Mouse (Mus musculus) G1E (cell line): ENCODE results near the gene Kcnh5. TPM values are rescaled to one million over a fixed set of nuclear protein-coding genes. Genes with fewer than 3 reads are reported as not detected.

Source experiments
- ATAC-seq: 2 replicates; pipeline ENCODE4 v1.8.0; 2016; ENCODE audit warnings: mild to moderate bottlenecking; ENCODE audit not compliant: insufficient number of reproducible peaks, poor library complexity, low FRiP score, severe bottlenecking; ENCODE audit errors: extremely low read depth
- DNase-seq: peaks from one replicate; pipeline ENCODE4 v3.0.0; 2012; ENCODE audit warnings: low spot score
- H3K27me3 ChIP-seq: 2 replicates; pipeline ENCODE4 v1.6.1; 2012; ENCODE audit warnings: mild to moderate bottlenecking, low read length, inconsistent platforms; ENCODE audit not compliant: insufficient read depth
- H3K36me3 ChIP-seq: replicated peaks from 2 replicates; pipeline ENCODE3; 2012; ENCODE audit warnings: mild to moderate bottlenecking, inconsistent platforms
- H3K4me1 ChIP-seq: 2 replicates; pipeline ENCODE4 v1.6.1; 2012; ENCODE audit warnings: low read depth, low read length, inconsistent platforms, mixed read lengths; ENCODE audit not compliant: insufficient read depth
- H3K4me3 ChIP-seq: 2 replicates; pipeline ENCODE4 v1.5.1; 2012; ENCODE audit warnings: low read depth, mild to moderate bottlenecking, inconsistent platforms, low read length, moderate library complexity, mixed read lengths
- H3K9me3 ChIP-seq: replicated peaks from 2 replicates; pipeline ENCODE4 v1.6.1; 2012; ENCODE audit warnings: inconsistent platforms
- CTCF ChIP-seq: IDR thresholded peaks from 2 replicates; pipeline ENCODE4 v1.5.1; 2012; ENCODE audit warnings: low read depth, low read length, inconsistent platforms, mixed read lengths
- GATA1 ChIP-seq: IDR thresholded peaks from 2 replicates; pipeline ENCODE4 v1.6.1; 2012; ENCODE audit warnings: borderline replicate concordance, low read length, inconsistent platforms, mixed read lengths
- GATA2 ChIP-seq: IDR thresholded peaks from 2 replicates; pipeline ENCODE4 v1.6.1; 2012; ENCODE audit warnings: low read depth, low read length, inconsistent platforms, borderline replicate concordance
- POLR2AphosphoS5 ChIP-seq: IDR thresholded peaks from 2 replicates; pipeline ENCODE4 v1.6.1; 2012; ENCODE audit warnings: low read depth, low read length, inconsistent platforms; ENCODE audit not compliant: insufficient replicate concordance
- TAL1 ChIP-seq: conservative IDR thresholded peaks from 2 replicates; pipeline ENCODE4 v1.6.1; 2012; ENCODE audit warnings: low read depth, low read length, inconsistent platforms, mixed read lengths
- polyA plus RNA-seq: library from polyadenylated mRNA; stranded (reverse); fragments of >175 nt; gene quantifications from 2 replicates; pipeline ENCODE4 v1.2.3, GENCODE M21; 2012
- total RNA-seq, 2 experiments: library from RNA; stranded (forward) in 1 of 2; stranded (reverse) in 1 of 2; fragments of 200-1000 nt in 1 of 2; fragments of >200 nt in 1 of 2; fragmentation: Nextera tagmentation in 1 of 2; gene quantifications; 2 replicates each; pipeline ENCODE4 v1.2.3; 2014 to 2017

Kcnh5 gene
- total and polyA plus RNA-seq, 3 experiments, result not detected

- Histone ChIP-seq H3K27me3 (peaks cover 6% of the 10 kb centered on the region; the same call in 1 of the 2 replicates), H3K4me1 (no peaks in the 10 kb centered on the region), H3K9me3 (no peaks in the 10 kb centered on the region), H3K36me3 (no peaks in the 10 kb centered on the region), H3K4me3 (no peak overlapping the region)
- no peak for ATAC-seq
- no peak for TF ChIP-seq POLR2AphosphoS5
- TF ChIP-seq GATA1, result no peak
- TF ChIP-seq GATA2, result no peak
- TF ChIP-seq CTCF, result no peak
- TF ChIP-seq TAL1, result no peak
- no peak for DNase-seq
Observed at GRCm38 (mm10) chr12:75175931-75176565, 1.1 kb downstream of the Kcnh5 start.

- Histone ChIP-seq H3K4me3 (no peak overlapping the region), H3K27me3 (no peaks in the 10 kb centered on the region), H3K9me3 (no peaks in the 10 kb centered on the region), H3K36me3 (no peaks in the 10 kb centered on the region), H3K4me1 (no peaks in the 10 kb centered on the region)
- ATAC-seq, result no peak
- DNase-seq, result no peak
- TF ChIP-seq GATA1, result no peak
- no peak for TF ChIP-seq CTCF
- TF ChIP-seq TAL1, result no peak
- TF ChIP-seq GATA2, result no peak
- TF ChIP-seq POLR2AphosphoS5, result no peak
Observed at GRCm38 (mm10) chr12:75170970-75171369, 6.2 kb downstream of the Kcnh5 start.

DNA sequence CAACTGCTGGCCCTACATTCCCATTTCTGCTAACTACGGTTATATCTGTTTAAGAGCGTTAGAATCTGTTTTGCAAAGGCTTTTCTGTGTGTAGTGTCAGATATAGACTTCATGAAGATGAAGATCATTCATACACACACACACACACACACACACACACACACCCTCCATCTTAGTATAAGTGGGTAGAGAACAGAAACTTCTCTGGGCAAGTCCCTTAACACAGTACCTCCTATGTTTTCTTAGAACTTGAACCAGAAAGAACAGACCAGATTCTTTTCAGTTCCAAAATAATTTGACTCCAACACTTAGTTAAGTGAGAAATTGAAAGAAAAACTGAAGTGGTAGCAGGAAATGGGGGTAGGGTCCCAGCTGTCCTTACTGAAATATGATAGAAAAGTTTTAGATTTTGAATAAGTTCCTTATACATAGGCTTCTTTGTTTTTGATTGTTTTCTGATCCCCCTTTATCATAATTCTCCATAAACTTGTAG is 24.0 kb downstream of the Kcnh5 start:
- DNase-seq, result no peak
- no peak for ATAC-seq
- H3K4me1 ChIP-seq, result no peaks in the 10 kb centered on the region
- TF ChIP-seq CTCF (no peak), GATA2 (no peak), GATA1 (no peak), POLR2AphosphoS5 (no peak), TAL1 (no peak)
- no peak overlapping the region for H3K4me3 ChIP-seq
- no peaks in the 10 kb centered on the region for H3K27me3 ChIP-seq
- no peaks in the 10 kb centered on the region for H3K36me3 ChIP-seq
- H3K9me3 ChIP-seq, result no peaks in the 10 kb centered on the region

DNA sequence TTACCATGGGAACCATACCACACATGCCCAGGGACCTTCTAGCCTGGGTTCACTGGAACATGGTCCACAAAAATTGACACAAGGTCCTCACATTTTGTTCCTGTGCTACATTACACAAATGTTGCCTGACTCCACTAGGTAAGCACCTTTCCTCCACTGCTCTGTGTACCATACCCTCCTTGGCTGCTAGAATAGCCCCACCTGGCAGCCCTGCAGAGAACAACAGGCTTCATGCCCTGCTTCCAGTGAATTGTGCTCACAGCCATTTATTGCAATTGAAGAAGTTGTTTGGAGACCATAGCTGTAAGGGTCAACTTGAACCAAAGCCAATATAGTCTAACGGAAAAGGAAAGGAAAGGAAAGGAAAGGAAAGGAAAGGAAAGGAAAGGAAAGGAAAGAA is 37.3 kb downstream of the Kcnh5 start:
- TF ChIP-seq POLR2AphosphoS5 (no peak), CTCF (no peak), GATA1 (no peak), TAL1 (no peak), GATA2 (no peak)
- Histone ChIP-seq H3K36me3 (no peaks in the 10 kb centered on the region), H3K4me3 (no peak overlapping the region), H3K9me3 (no peaks in the 10 kb centered on the region), H3K27me3 (no peaks in the 10 kb centered on the region), H3K4me1 (no peaks in the 10 kb centered on the region)
- no peak for DNase-seq
- ATAC-seq, result no peak

- Histone ChIP-seq H3K9me3 (no peaks in the 10 kb centered on the region), H3K4me3 (no peak overlapping the region), H3K36me3 (no peaks in the 10 kb centered on the region), H3K4me1 (no peaks in the 10 kb centered on the region), H3K27me3 (no peaks in the 10 kb centered on the region)
- no peak for DNase-seq
- TF ChIP-seq CTCF, result no peak
- no peak for TF ChIP-seq TAL1
- no peak for TF ChIP-seq POLR2AphosphoS5
- no peak for TF ChIP-seq GATA2
- TF ChIP-seq GATA1, result no peak
- ATAC-seq, result no peak
Observed at GRCm38 (mm10) chr12:75091921-75092320, 85.2 kb downstream of the Kcnh5 start.

GRCm38 (mm10) chr12:75090957-75091356 is 86.2 kb downstream of the Kcnh5 start:
- Histone ChIP-seq H3K27me3 (no peaks in the 10 kb centered on the region), H3K4me1 (no peaks in the 10 kb centered on the region), H3K4me3 (no peak overlapping the region), H3K9me3 (no peaks in the 10 kb centered on the region), H3K36me3 (no peaks in the 10 kb centered on the region)
- ATAC-seq (no peak), DNase-seq (no peak)
- TF ChIP-seq TAL1 (no peak), CTCF (no peak), GATA1 (no peak), POLR2AphosphoS5 (no peak), GATA2 (no peak)

- TF ChIP-seq GATA1 (no peak), GATA2 (no peak)
- no peaks in the 10 kb centered on the region for H3K27me3 ChIP-seq
- H3K4me1 ChIP-seq, result no peaks in the 10 kb centered on the region
- H3K4me3 ChIP-seq, result no peak overlapping the region
- no peaks in the 10 kb centered on the region for H3K9me3 ChIP-seq
- no peaks in the 10 kb centered on the region for H3K36me3 ChIP-seq
- ATAC-seq, result no peak
- DNase-seq, result no peak
Observed at GRCm38 (mm10) chr12:75077175-75077574, 100.0 kb downstream of the Kcnh5 start.
